Mouse (Mus musculus): ENCODE data around the gene Gm20521.

Gm20521 gene

DNA sequence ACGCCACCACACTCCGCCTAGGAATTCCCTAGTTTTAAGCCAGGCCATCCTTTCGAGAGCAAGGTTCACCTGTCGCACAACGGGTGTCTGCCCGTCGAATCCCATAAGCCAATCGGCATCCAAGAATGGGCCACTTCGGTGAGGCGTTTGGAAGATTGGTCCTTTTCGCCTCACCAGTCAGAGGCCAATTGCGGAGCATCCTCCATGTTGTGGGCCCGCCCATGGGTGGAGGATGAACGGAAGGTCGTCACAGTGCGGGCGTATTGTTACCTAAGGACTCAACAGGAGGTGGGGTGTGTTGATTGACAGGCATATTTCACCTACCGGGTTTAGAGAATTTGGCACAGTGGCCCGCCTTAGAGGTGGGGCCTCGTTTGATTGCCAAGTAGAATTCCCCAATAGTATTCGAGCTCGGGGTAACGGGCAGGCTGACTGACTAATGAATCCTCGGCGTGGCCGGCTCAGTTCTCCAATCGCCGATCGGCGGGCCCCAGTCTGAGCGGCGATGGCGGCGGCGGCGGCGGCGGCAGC, 10.5 kb downstream of the Gm20521 start:
- DNase-seq = peak; percentile 96 to 99

- DNase-seq = peak; percentile 64 to 70
Observed at GRCm38 (mm10) chr14:54894296-54895151, 11.3 kb downstream of the Gm20521 start.

- no peak for DNase-seq
Observed at GRCm38 (mm10) chr14:54897445-54897844, 14.2 kb downstream of the Gm20521 start.

DNA sequence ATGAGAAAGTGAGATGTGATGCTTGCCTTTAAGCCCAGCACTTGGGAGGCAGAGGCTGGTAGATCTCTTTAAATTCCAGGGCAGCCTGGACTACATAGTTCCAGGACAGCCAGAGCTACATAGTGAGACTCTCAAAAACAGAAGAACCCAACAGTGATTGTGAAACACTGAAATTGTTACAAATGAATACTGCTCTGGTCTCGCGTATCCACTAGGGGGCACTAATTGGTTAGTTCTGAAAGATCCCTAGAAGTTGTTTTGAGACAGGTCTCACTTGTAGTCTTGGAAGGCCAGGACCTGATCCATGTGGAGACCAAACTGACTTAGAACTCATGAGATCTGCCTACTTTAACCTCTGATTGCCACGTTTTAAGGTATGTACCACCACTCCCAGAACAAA, 17.1 kb downstream of the Gm20521 start:
- DNase-seq = peak; percentile 61 to 70

DNA sequence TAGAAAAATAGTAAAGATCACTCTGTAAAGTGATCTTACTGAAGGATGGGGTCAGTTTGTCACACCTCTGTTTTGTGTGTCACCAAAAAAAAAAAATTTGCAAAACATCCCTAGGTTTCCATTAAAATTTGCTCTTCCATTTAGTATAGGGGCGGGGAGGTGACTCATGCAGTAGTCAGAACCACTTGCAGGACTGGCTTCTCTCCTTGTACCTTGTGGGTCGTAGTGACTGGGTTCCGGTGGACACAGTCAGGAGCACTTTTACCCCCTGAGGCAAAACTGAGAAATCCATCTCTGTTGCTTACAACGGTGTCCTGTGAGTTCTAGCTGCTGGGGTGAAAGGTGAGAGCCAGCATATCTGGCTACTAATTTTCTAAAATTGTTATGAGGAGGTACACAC, 20.4 kb downstream of the Gm20521 start:
- no peak for DNase-seq

GRCm38 (mm10) chr14:54908682-54909081, 25.4 kb downstream of the Gm20521 start:
- DNase-seq = no peak

DNA sequence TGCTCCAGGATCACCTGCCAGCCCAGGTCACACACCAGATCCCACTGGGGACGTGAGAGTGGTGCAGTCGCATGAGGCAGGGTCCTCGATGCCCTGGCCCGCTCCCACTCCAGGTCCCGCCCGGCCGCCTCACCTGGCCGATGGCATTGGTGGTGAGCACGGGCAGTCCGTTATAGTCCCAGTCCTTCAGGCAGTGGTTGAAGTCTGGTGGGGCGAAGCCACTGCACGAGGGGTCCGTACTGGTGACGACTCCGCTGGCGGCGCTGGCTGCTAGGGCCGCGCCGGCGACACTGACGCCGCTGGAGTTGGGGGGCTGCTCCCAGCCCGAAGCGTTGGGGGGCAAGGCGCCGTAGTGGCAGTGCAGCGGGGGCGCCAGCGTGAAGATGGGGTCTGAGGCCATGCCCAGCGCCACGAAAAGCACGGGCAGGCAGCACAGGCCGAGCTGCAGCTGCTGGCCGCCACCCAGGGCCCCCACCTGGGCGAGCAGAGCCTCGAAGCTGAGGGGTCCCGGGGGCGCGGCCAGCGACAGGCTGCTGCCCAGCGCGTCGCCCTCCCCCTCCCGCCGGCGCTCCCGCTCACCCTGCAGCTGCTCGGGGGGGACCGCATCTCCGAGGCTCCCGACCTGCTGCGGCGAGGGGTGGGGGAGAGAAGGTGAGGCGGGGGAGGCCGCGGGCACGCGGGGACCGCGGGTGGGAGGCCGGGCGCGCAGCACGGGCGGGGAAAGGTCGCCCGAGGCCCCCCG, 29.0 kb downstream of the Gm20521 start:
- peak; percentile 32 to 55 for DNase-seq

- DNase-seq = peak; percentile 75 to 79
Observed at GRCm38 (mm10) chr14:54912886-54913285, 29.6 kb downstream of the Gm20521 start, which contains the start of gene Slc22a17. Gene Slc22a17, minus strand, starts transcription at chr14:54913132.

GRCm38 (mm10) chr14:54913343-54913742, 30.1 kb downstream of the Gm20521 start:
- DNase-seq = peak; percentile 16 to 40

DNA sequence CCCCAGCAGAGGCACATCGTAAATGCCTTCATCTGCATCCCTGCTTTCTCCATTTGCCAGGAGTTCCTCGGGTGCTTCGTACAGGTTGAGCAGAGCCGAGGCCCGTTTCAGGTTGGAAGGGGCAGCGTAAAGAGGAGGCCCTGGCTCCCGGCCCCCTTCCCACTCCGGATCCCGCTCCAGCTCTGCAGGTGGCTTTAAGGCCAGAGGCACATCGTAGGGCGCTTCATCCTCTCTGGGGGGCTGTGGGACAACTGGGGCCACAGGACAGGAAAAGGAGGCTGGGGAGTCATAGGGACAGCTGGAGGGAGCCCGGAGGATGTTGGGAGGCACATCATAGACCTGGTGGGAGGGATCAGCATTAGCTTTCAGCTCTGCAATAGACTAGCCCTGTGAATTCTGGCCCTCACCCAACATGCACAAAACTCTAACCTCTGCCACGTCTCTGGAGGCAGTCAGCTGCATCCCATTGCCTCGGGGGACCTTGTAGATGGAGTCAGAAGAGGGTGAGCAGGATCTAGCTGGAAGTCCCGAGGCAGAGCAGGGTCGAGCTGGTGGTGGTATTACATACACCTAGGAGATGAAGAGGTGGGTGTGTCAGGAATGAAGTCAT, 36.9 kb downstream of the Gm20521 start:
- DNase-seq = no peak

DNA sequence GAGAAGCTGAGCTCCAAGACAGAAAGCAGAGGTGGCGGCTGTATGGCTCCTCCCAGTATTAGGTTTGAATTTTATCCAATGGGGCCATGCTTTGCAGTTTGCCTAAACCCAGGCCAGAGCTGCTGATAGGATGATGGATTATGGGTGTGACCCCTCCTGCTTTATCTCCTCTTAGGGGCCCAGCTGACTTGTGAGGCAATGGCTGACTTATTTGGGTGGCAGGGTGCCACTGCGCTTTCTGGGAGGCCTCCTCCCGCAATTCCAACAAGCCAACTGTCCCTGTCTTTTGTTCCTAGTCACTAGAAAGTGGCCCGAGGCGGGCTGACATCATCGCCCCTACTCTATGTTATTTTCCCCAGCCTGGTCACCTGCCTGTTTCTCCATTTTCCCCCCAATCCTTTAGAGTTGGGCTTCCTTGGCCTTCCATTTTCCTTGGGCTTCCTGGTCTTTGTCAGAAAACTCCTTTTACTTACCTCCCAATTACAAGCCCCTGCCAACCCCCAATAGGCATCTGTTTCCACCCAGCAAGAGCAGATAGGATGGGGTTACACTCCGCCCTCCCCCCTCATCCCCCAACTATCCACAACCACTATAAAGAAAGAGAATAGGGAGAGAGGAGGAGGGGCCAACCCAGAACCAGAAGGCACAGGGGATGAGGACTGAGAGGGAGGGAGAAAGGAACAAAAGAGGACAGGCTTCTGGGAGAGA, 41.6 kb downstream of the Gm20521 start:
- DNase-seq = no peak

DNA sequence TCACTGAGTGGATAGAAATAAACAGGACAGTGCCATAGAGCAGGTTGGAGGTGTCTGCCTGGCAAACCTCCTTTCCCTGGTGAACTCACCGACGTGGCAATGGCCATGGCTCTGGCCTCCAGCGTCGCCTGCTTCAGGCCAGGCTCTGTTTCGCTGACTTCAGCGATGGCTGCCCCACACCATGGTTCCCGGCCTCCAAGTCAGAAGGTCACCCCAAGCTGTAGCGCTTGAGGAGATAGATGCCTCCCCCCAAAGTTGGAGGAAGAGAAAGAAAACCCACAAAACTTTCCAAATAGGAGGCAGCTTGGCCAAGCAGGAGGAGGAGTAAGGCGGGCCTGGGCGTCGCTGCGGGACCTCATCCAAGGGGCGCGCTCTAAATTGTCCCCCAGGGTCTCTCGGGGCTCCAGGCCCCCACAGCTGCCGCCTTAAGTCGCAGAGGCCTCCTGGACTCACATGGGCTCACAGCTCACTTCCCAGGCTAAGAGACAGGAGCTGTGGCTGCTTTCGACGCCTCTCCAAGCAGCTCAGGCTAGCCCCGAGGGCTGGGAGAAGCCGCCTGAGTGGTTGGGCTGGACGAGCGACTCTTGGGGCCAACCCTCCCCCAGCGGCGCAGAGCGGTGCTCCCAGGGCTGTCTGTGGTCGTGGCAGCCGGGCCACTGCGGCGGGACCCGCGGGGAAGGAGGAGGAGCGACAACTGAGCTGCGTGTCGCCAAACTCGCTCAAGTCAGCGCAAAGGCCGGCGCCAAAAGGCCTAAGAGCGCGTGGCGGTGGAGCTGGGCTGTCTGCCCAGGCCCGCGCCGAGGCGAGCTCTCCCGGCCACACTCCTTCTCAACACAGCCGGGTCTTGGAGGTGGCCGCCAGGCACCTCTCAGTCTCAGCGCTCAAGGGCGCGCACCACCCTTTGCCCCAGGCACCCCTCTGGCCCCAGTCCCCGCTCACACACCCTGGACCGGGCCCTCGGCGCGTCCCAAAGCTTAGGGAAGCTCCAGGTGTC, 42.4 kb downstream of the Gm20521 start, which contains the start of gene Efs:
Gene Efs, minus strand, starts transcription at position 778 of the 994 bp plus-strand sequence.
- peak; percentile 48 to 51 for DNase-seq

GRCm38 (mm10) chr14:54926401-54927158, 43.3 kb downstream of the Gm20521 start:
- DNase-seq = peak in 1 of 2 experiments; percentile 15

DNA sequence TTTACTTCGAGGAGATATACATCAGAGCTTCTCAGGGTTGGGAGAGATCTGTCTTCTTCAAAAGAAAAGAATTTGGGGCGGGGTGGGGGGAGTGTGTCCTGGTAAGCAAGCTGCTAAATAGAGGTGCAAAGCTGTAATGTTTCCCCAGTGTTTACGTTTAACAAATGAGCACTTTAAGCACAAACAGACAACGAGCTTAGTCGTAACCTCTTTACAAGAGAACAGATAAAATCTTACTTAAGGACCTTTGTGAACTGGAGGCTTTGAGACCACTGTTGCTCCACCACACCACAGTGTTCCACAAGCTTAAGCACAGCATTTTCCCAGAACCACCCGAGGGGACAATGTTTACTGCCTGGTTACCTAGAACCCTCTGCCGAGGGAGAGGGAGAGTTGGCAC, 44.1 kb downstream of the Gm20521 start:
- no peak for DNase-seq

- DNase-seq = no peak
Observed at GRCm38 (mm10) chr14:54929801-54930200, 46.6 kb downstream of the Gm20521 start.

GRCm38 (mm10) chr14:54930431-54930830, 47.2 kb downstream of the Gm20521 start:
- peak in 1 of 2 experiments; percentile 29 for DNase-seq

DNA sequence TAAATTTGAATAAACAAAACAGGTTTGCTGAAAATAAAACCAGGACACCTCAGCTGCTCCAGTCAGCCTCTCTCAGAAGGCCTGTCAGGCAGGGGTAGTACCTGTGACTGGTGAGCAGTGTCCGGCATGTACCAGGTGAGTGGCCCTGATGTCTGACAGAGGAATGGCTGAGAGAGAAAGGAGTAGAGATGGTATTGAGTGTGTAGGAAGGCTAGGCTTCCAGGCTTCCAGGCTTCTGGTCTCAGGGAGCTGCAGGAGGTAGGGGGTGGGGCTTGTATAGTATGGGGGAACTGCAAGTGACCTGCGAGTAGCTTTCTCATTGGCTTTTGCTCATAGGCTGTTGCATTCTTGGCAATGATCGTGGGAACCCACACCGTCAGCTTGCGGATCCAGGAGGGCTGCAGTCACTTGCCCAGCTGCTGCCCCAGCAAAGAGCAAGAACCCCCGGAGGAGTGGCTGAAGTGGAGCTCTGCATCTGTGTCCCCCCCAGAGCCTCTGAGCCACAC, 49.5 kb downstream of the Gm20521 start, which contains the start of gene Il25:
Gene Il25, plus strand, starts transcription at position 51 of the 506 bp plus-strand sequence.
- no peak for DNase-seq

GRCm38 (mm10) chr14:54935904-54936830, 52.9 kb downstream of the Gm20521 start, which contains the start of gene Cmtm5:
Gene Cmtm5, plus strand, starts transcription at chr14:54936261.
- peak in 1 of 2 experiments; percentile 33 for DNase-seq

DNA sequence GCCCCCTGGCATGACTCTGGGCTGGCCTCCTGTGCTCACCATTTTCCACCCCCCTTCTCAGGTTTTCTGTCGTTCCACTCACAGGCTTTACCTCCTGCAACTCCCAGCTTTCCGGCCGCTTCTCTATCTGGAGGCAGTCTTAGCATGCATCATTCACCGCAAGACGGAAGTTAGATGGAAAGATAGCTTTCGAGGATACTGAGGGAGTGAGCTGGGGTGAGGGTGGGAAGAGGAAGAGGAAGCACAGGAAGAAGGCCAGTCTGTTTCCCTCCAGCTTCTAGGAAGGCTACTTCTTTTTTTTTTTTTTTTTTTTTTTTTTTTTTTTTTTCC, 53.6 kb downstream of the Gm20521 start:
- no peak for DNase-seq
